Mouse (Mus musculus): Measurements from ENCODE around the gene Tmem140. TPM values are rescaled to one million over a fixed set of nuclear protein-coding genes. Genes with fewer than 3 reads are reported as not detected.

Gene Tmem140
- polyA plus RNA-seq, 1 experiment: 22.3 TPM

DNA sequence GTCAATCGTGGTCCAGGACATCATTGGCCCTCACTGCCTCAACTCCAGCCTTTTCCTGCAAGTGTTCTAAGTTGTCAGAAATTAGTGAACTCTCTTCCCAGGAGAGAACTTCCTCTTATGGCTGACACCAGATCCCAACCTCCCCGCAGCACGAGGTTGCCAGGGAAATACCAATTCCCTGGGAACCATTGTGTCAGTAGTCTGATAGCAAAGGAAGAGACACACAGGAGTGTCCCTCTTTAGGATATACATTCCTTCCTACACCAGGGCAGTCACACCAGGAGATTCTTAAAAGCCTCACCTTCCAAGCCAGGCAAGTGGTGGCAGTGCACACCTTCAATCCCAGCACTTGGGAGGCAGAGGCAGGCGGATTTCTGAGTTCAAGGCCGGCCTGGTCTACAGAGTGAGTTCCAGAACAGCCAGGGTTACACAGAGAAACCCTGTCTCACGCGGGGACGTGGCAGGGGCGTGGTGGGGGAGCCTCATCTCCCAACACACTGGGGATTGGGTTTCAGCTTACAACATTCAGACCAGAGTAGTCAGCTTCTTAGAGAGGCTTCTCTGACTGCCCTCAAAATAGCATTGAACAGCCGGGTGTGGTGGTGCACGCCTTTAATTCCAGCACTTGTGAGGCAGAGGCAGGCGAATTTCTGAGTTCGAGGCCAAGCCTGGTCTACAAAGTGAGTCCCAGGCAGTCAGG lies 50.5 kb downstream of the Tmem140 start:
- Histone ChIP-seq H3K36me3 (ENCODE audit: control insufficient read depth, insufficient read depth, low read length) (no peaks in the 10 kb centered on the region), H3K4me1 (replicated peaks; ENCODE audit: control insufficient read depth, insufficient read depth, low read length) (peaks cover 6% of the 10 kb centered on the region), H3K27me3 (ENCODE audit: control insufficient read depth, insufficient read depth, low read length) (no peaks in the 10 kb centered on the region), H3K27ac (ENCODE audit: control insufficient read depth, insufficient read depth, low read length) (no peak overlapping the region), H3K4me3 (ENCODE audit: control insufficient read depth, insufficient read depth, low read length) (no peak overlapping the region)
- no peak for DNase-seq
- WGBS: 94% methylated on average over 13 of the region's 13 CpGs
- TF ChIP-seq CTCF (IDR thresholded peaks at IDR 0.05; ENCODE audit: borderline replicate concordance, control insufficient read depth, extremely low read depth, insufficient read depth, low read length, poor library complexity) (no peak), POLR2A (IDR thresholded peaks at IDR 0.05; ENCODE audit: control insufficient read depth, extremely low read depth, insufficient read depth, low read length, poor library complexity) (no peak)

DNA sequence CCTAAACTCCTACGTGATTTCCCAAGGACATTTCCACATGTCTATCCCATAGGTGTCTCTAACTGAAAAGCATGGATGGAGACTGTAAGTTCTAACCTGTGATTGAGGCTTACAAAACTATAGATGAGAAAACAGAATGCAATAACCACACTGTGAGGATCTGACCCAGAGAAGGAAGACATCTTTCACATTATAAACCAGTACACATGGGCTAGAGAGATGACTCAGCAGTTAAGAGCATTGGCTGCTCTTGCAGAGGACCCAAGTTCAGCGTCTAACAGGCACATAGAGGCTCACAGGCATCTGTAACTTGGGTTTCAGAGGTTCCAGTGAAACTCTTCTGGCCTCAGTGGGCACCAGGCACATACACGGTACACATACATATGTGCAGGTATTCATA lies 51.5 kb downstream of the Tmem140 start:
- Histone ChIP-seq H3K4me1 (replicated peaks; ENCODE audit: control insufficient read depth, insufficient read depth, low read length) (peaks cover 6% of the 10 kb centered on the region), H3K4me3 (ENCODE audit: control insufficient read depth, insufficient read depth, low read length) (no peak overlapping the region), H3K27ac (ENCODE audit: control insufficient read depth, insufficient read depth, low read length) (no peak overlapping the region)

DNA sequence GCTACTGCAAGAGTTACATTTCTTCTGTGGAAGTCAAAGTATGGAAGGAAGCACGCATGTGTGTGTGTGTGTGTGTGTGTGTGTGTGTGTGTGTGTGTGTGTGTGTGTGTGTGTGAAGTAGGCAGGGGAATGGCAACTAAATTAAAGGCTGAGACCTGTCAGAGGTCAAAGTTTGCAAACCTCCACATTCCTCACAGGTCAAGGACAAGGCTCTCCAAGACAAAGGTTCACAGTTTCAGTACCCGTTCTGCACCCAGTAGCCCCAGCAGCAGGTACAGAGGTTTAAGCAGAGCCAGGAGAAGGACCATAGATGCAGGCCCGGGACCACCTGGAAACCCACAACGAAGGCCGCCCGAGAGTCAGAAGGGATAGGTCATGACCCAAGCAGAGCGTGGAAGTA lies 56.2 kb downstream of the Tmem140 start:
- Histone ChIP-seq H3K36me3 (ENCODE audit: control insufficient read depth, insufficient read depth, low read length) (no peaks in the 10 kb centered on the region), H3K4me1 (replicated peaks; ENCODE audit: control insufficient read depth, insufficient read depth, low read length) (no peaks in the 10 kb centered on the region), H3K27ac (ENCODE audit: control insufficient read depth, insufficient read depth, low read length) (no peak overlapping the region), H3K4me3 (ENCODE audit: control insufficient read depth, insufficient read depth, low read length) (no peak overlapping the region), H3K27me3 (ENCODE audit: control insufficient read depth, insufficient read depth, low read length) (no peaks in the 10 kb centered on the region)
- DNase-seq: no peak
- WGBS: 92% methylated on average over 7 of the region's 7 CpGs
- TF ChIP-seq POLR2A (IDR thresholded peaks at IDR 0.05; ENCODE audit: control insufficient read depth, extremely low read depth, insufficient read depth, low read length, poor library complexity): no peak

More for the DNA sequence above, 51.5 kb downstream of the Tmem140 start:
- Histone ChIP-seq H3K36me3 (ENCODE audit: control insufficient read depth, insufficient read depth, low read length) (no peaks in the 10 kb centered on the region), H3K27me3 (ENCODE audit: control insufficient read depth, insufficient read depth, low read length) (no peaks in the 10 kb centered on the region)
- TF ChIP-seq CTCF (IDR thresholded peaks at IDR 0.05; ENCODE audit: borderline replicate concordance, control insufficient read depth, extremely low read depth, insufficient read depth, low read length, poor library complexity) (no peak), POLR2A (IDR thresholded peaks at IDR 0.05; ENCODE audit: control insufficient read depth, extremely low read depth, insufficient read depth, low read length, poor library complexity) (no peak)
- 73% methylated on average over 3 of the region's 3 CpGs for WGBS
- no peak for DNase-seq

DNA sequence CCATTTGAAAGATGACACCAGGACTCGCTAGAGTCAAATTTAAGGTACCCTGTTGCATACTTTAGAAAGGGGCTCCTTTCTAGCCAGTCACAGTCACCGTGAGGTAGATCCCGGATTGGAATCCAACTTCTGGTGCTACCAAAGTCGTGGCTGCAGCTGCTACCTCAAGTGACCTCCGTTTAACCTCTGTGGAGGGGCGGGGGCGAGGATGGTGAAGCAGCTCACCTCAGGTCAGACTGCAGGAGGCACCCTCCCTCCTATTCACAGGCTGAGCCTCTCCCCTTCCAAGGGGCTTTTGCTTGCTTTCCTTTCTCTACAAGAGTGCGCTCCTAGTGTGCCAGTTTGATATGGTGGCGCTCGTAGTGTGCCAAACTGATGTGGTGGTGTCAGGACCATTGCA lies 57.0 kb downstream of the Tmem140 start, which contains the start of gene Stra8:
Stra8 (plus strand) TSS at position 208 of the 400 bp plus-strand sequence.
- no peak within 1 kb of the TSS for H3K27ac ChIP-seq (ENCODE audit: control insufficient read depth, insufficient read depth, low read length)
- 82% methylated on average over 10 of the region's 10 CpGs for WGBS

DNA sequence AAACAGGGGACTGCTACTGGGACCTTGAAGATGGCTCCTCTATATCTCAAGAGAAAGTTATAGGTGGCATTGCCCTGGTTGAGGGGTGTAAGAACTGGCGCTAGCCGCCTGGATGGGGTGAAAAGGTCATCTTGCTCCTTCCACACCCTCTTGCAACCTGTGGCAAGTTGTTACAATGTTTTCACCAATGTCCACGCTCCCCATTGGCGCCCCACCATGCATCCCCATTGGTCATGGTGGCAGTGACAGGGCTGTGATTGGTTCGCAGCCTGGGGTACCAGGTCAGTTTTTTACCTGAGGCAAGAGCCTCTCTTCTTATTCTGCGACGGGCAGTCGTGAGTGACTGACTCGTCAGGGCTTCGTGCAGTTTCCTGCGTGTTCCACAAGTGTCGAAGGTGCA lies 57.7 kb downstream of the Tmem140 start:
- WGBS: 97% methylated on average over 12 of the region's 12 CpGs
- no peaks in the 10 kb centered on the region for H3K27me3 ChIP-seq (ENCODE audit: control insufficient read depth, insufficient read depth, low read length)
- H3K36me3 ChIP-seq (ENCODE audit: control insufficient read depth, insufficient read depth, low read length): no peaks in the 10 kb centered on the region
- TF ChIP-seq CTCF (IDR thresholded peaks at IDR 0.05; ENCODE audit: borderline replicate concordance, control insufficient read depth, extremely low read depth, insufficient read depth, low read length, poor library complexity): no peak
- no peak for TF ChIP-seq POLR2A (IDR thresholded peaks at IDR 0.05; ENCODE audit: control insufficient read depth, extremely low read depth, insufficient read depth, low read length, poor library complexity)
- H3K27ac ChIP-seq (ENCODE audit: control insufficient read depth, insufficient read depth, low read length): no peak overlapping the region
- no peak overlapping the region for H3K4me3 ChIP-seq (ENCODE audit: control insufficient read depth, insufficient read depth, low read length)
- DNase-seq: no peak
- no peaks in the 10 kb centered on the region for H3K4me1 ChIP-seq (replicated peaks; ENCODE audit: control insufficient read depth, insufficient read depth, low read length)

More for the DNA sequence above, 57.0 kb downstream of the Tmem140 start, which contains the start of gene Stra8:
- TF ChIP-seq CTCF (IDR thresholded peaks at IDR 0.05; ENCODE audit: borderline replicate concordance, control insufficient read depth, extremely low read depth, insufficient read depth, low read length, poor library complexity): no peak
- TF ChIP-seq POLR2A (IDR thresholded peaks at IDR 0.05; ENCODE audit: control insufficient read depth, extremely low read depth, insufficient read depth, low read length, poor library complexity): no peak
- no peaks in the 10 kb centered on the region for H3K27me3 ChIP-seq (ENCODE audit: control insufficient read depth, insufficient read depth, low read length)
- H3K4me3 ChIP-seq (ENCODE audit: control insufficient read depth, insufficient read depth, low read length): no peak within 1 kb of the TSS
- H3K4me1 ChIP-seq (replicated peaks; ENCODE audit: control insufficient read depth, insufficient read depth, low read length): no peaks in the 10 kb centered on the region
- H3K36me3 ChIP-seq (ENCODE audit: control insufficient read depth, insufficient read depth, low read length): no peaks in the 10 kb centered on the region
- no peak for DNase-seq

DNA sequence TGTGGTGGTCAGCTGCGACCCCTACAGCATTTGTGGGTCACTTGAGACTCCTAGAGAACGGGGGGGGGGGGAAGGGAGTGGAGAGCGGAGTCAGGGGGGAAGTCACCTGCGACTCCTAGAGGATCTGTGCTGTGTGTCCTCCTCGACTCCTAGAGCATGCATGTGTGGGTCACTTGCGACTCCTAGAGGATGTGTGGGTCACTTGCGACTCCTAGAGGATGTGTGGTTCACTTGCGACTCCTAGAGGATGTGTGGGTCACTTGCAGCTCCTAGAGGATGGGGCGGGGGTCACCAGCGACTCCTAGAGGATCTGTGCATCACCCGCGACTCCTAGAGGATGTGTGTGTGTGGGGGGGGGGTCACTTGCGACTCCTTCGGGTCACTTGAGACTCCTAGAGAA lies 59.0 kb downstream of the Tmem140 start:
- Histone ChIP-seq H3K27ac (ENCODE audit: control insufficient read depth, insufficient read depth, low read length) (no peak overlapping the region), H3K27me3 (ENCODE audit: control insufficient read depth, insufficient read depth, low read length) (no peaks in the 10 kb centered on the region), H3K36me3 (ENCODE audit: control insufficient read depth, insufficient read depth, low read length) (no peaks in the 10 kb centered on the region), H3K4me3 (ENCODE audit: control insufficient read depth, insufficient read depth, low read length) (no peak overlapping the region), H3K4me1 (replicated peaks; ENCODE audit: control insufficient read depth, insufficient read depth, low read length) (no peaks in the 10 kb centered on the region)
- DNase-seq: no peak
- 73% methylated on average over 14 of the region's 14 CpGs for WGBS
- TF ChIP-seq POLR2A (IDR thresholded peaks at IDR 0.05; ENCODE audit: control insufficient read depth, extremely low read depth, insufficient read depth, low read length, poor library complexity) (no peak), CTCF (IDR thresholded peaks at IDR 0.05; ENCODE audit: borderline replicate concordance, control insufficient read depth, extremely low read depth, insufficient read depth, low read length, poor library complexity) (no peak)

Other genes starting within 250 kb of the Tmem140 start
- 3.5 and 4.7 TPM in 2 replicates for gene Agbl3, start 82.7 kb upstream of the Tmem140 start, polyA plus RNA-seq (2012; rRNA removed)
- gene Cyren, start 14.9 kb downstream of the Tmem140 start, polyA plus RNA-seq (2012; rRNA removed): 17.0 and 20.1 TPM in 2 replicates
- gene Wdr91, start 47.7 kb downstream of the Tmem140 start, polyA plus RNA-seq (2012; rRNA removed): 58.4 and 60.2 TPM in 2 replicates
- 0.10 and 0.40 TPM in 2 replicates for gene Stra8, start 57.0 kb downstream of the Tmem140 start, polyA plus RNA-seq (2012; rRNA removed)
- 8.1 and 11.1 TPM in 2 replicates for gene Slc23a4, start 125.3 kb downstream of the Tmem140 start, polyA plus RNA-seq (2012; rRNA removed)